Mouse (Mus musculus) kidney, postnatal 0 days (tissue): ENCODE results near the gene Il12rb1. TPM values are rescaled to one million over a fixed set of nuclear protein-coding genes. Genes with fewer than 3 reads are reported as not detected.

Experiments
- ATAC-seq: fragments of 200-750 bp; cut with Nextera tagmentation; replicated peaks from 2 replicates; pipeline ENCODE4 v1.8.0; 2017; ENCODE audit warnings: low read depth, moderate number of reproducible peaks, moderate TSS enrichment, moderate library complexity; ENCODE audit not compliant: low FRiP score
- DNase-seq: peaks from one replicate; pipeline ENCODE4 v3.0.0-alpha.2; 2016; ENCODE audit warnings: low spot score
- H3K27ac ChIP-seq: fragments of 300-500 bp; sonication (generic); 2 replicates; pipeline ENCODE4 v1.5.1; 2014; ENCODE audit warnings: mild to moderate bottlenecking
- H3K27me3 ChIP-seq: fragments of 300-500 bp; sonication (generic); 2 replicates; pipeline ENCODE4 v1.6.1; 2014; ENCODE audit warnings: low read length, mixed read lengths; ENCODE audit not compliant: insufficient read depth
- H3K36me3 ChIP-seq: fragments of 300-500 bp; sonication (generic); 2 replicates; pipeline ENCODE4 v1.6.1; 2014; ENCODE audit warnings: low read length, mixed read lengths; ENCODE audit not compliant: insufficient read depth
- H3K4me1 ChIP-seq: fragments of 300-500 bp; sonication (generic); replicated peaks from 2 replicates; pipeline ENCODE4 v1.6.1; 2014; ENCODE audit warnings: antibody characterized with exemption, low read length, mixed read lengths; ENCODE audit not compliant: insufficient read depth
- H3K4me2 ChIP-seq: fragments of 300-500 bp; sonication (generic); 2 replicates; pipeline ENCODE4 v1.6.1; 2014; ENCODE audit warnings: mild to moderate bottlenecking, low read length, moderate library complexity, mixed read lengths
- H3K4me3 ChIP-seq: fragments of 300-500 bp; sonication (generic); replicated peaks from 2 replicates; pipeline ENCODE4 v1.5.1; 2014; ENCODE audit warnings: low read depth, low read length
- H3K9ac ChIP-seq: fragments of 300-500 bp; sonication (generic); 2 replicates; pipeline ENCODE4 v1.6.1; 2014; ENCODE audit warnings: low read depth, low read length
- H3K9me3 ChIP-seq: fragments of 300-500 bp; sonication (generic); replicated peaks from 2 replicates; pipeline ENCODE4 v1.6.1; 2016; ENCODE audit warnings: low read length, inconsistent platforms, mixed read lengths
- CTCF ChIP-seq: IDR thresholded peaks from 2 replicates; pipeline ENCODE4 v1.5.1; 2016; ENCODE audit warnings: antibody characterized with exemption, low read depth, mild to moderate bottlenecking, moderate library complexity
- WGBS: fragments of 180-500 bp; shearing (Covaris S2); extraction: QIAGEN DNeasy Blood & Tissue Kit; methylation state at CpG from one replicate; pipeline ENCODE4 v1.1.7; 2014; 5-methylcytosine and 5-hydroxymethylcytosine counted together
- polyA plus RNA-seq: library from polyadenylated mRNA; unstranded; fragments of >200 nt; fragmentation: Nextera tagmentation; extraction: Ambion mirVana; gene quantifications from 2 replicates; pipeline ENCODE4 v1.2.1, GENCODE M21; 2015

Gene Il12rb1
- polyA plus RNA-seq, 1 experiment from 2014 or later = 0.09 TPM

DNA sequence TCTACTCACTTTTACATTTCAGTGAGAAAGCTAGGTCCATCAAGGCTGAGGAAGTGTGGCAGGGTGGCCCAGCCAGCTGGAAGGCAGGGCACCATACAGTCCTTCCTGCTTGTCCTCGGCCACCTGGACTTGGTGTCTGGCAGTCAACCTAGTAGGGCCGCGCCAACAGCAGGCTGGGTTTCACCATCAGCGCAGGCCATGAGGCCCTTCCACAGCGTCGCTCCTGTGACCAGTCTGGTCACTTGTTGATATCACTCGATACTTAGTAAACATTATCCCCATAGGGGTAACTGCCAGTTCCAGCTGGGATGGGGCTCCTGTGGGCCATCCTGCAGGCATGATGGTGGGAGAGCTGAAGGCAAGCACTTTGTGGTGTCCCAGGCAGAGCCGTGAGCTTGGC is 23.3 kb downstream of the Il12rb1 start:
- H3K36me3 ChIP-seq = 0 out of 2 replicates have a peak, but pooled peaks cover 5% of the 10 kb centered on the region

GRCm38 (mm10) chr8:70832371-70832770 is 24.1 kb downstream of the Il12rb1 start:
- no peaks in the 10 kb centered on the region for H3K9me3 ChIP-seq
- 0 out of 2 replicates have a peak, but pooled peaks cover 5% of the 10 kb centered on the region for H3K36me3 ChIP-seq
- peaks cover 9% of the 10 kb centered on the region; the same call in 1 of the 2 replicates for H3K4me1 ChIP-seq
- no peaks in the 10 kb centered on the region for H3K27me3 ChIP-seq
- H3K27ac ChIP-seq = no peak overlapping the region
- H3K4me3 ChIP-seq = no peak overlapping the region
- TF ChIP-seq CTCF = no peak
- H3K4me2 ChIP-seq = no peak overlapping the region
- DNase-seq (no peak), ATAC-seq (no peak)
- H3K9ac ChIP-seq = no peak overlapping the region
- WGBS = 64% methylated on average over 11 of the region's 11 CpGs

More for the DNA sequence above, 23.3 kb downstream of the Il12rb1 start:
- TF ChIP-seq CTCF = no peak
- 0 out of 2 replicates have a peak overlapping the region, but pooled peaks have one; percentile 23 for H3K9ac ChIP-seq
- peaks cover 9% of the 10 kb centered on the region; the same call in 1 of the 2 replicates for H3K4me1 ChIP-seq
- H3K27me3 ChIP-seq = no peaks in the 10 kb centered on the region
- H3K4me2 ChIP-seq = no peak overlapping the region
- no peaks in the 10 kb centered on the region for H3K9me3 ChIP-seq
- no peak overlapping the region for H3K27ac ChIP-seq
- no peak for ATAC-seq
- no peak for DNase-seq
- WGBS = 87% methylated on average over 8 of the region's 8 CpGs
- H3K4me3 ChIP-seq = no peak overlapping the region

- ATAC-seq (no peak; the same call in 1 of the 2 replicates), DNase-seq (no peak)
- Histone ChIP-seq H3K9ac (no peak overlapping the region), H3K27ac (no peak overlapping the region), H3K27me3 (no peaks in the 10 kb centered on the region), H3K9me3 (no peaks in the 10 kb centered on the region), H3K4me2 (no peak overlapping the region), H3K4me1 (peaks cover 9% of the 10 kb centered on the region; the same call in 1 of the 2 replicates), H3K4me3 (no peak overlapping the region), H3K36me3 (0 out of 2 replicates have a peak, but pooled peaks cover 5% of the 10 kb centered on the region)
- no peak for TF ChIP-seq CTCF
- 31% methylated on average over 9 of the region's 9 CpGs for WGBS
Measured at GRCm38 (mm10) chr8:70833018-70833482, 24.8 kb downstream of the Il12rb1 start.

DNA sequence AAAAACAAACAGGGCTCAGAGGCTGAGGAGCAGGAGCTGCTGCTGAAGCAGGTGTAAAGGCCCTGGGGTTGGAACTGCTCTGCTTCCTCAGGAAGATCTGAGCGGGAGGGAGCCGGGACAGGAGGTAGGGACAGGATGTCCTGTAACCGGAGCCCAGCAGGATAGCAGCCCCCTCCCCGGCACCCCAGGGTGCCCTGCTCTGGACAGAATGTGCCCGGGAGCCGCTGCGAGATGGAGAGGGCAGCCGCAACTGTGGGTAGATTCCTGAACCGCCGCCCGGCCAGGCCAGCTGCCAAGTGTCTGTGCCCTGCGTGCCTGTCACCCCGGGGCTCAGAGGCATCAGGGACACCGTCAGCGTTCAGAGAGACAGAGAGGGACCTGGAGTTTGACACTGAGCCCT is 25.3 kb downstream of the Il12rb1 start:
- ATAC-seq = no peak
- 39% methylated on average over 15 of the region's 15 CpGs for WGBS
- no peak overlapping the region for H3K27ac ChIP-seq

GRCm38 (mm10) chr8:70834071-70834470 is 25.8 kb downstream of the Il12rb1 start:
- ATAC-seq (no peak), DNase-seq (no peak)
- H3K4me3 ChIP-seq = no peak overlapping the region
- H3K27ac ChIP-seq = no peak overlapping the region
- TF ChIP-seq CTCF = no peak
- no peak overlapping the region for H3K4me2 ChIP-seq
- H3K9ac ChIP-seq = no peak overlapping the region
- WGBS = 96% methylated on average over 3 of the region's 3 CpGs
- 0 out of 2 replicates have a peak, but pooled peaks cover 5% of the 10 kb centered on the region for H3K36me3 ChIP-seq
- no peaks in the 10 kb centered on the region for H3K27me3 ChIP-seq
- peaks cover 14% of the 10 kb centered on the region for H3K4me1 ChIP-seq
- H3K9me3 ChIP-seq = no peaks in the 10 kb centered on the region

More for the DNA sequence above, 25.3 kb downstream of the Il12rb1 start:
- no peak for TF ChIP-seq CTCF
- H3K9ac ChIP-seq = no peak overlapping the region
- peaks cover 11% of the 10 kb centered on the region for H3K4me1 ChIP-seq
- DNase-seq = no peak
- no peak overlapping the region for H3K4me3 ChIP-seq
- no peaks in the 10 kb centered on the region for H3K9me3 ChIP-seq
- H3K27me3 ChIP-seq = no peaks in the 10 kb centered on the region
- no peak overlapping the region for H3K4me2 ChIP-seq
- 0 out of 2 replicates have a peak, but pooled peaks cover 5% of the 10 kb centered on the region for H3K36me3 ChIP-seq

GRCm38 (mm10) chr8:70836666-70837065 is 28.4 kb downstream of the Il12rb1 start:
- no peaks in the 10 kb centered on the region for H3K9me3 ChIP-seq
- H3K4me1 ChIP-seq = peaks cover 14% of the 10 kb centered on the region
- no peaks in the 10 kb centered on the region for H3K27me3 ChIP-seq
- no peak overlapping the region for H3K4me3 ChIP-seq
- ATAC-seq (no peak), DNase-seq (no peak)
- no peak overlapping the region for H3K9ac ChIP-seq
- no peak overlapping the region for H3K4me2 ChIP-seq
- H3K27ac ChIP-seq = no peak overlapping the region
- H3K36me3 ChIP-seq = 0 out of 2 replicates have a peak, but pooled peaks cover 5% of the 10 kb centered on the region
- TF ChIP-seq CTCF = no peak
- WGBS = 84% methylated on average over 11 of the region's 12 CpGs
